Mouse (Mus musculus) yolk sac, embryonic 10.5 days (tissue): ENCODE measurements at regions not wholly inside any gene's neighbourhood (a gene's known extent, or its start where the extent isn't known, plus 50 kb on each side); places are given as distances from the start of the nearest gene placed in this dataset.
A peak's percentile ranks its signal among the peaks of the same experiment; 100 is the strongest.

ENCODE experiments used
- DNase-seq: peaks from one replicate; pipeline ENCODE4 v3.0.0-alpha.2; 2017; ENCODE audit warnings: low spot score

- DNase-seq: peak; percentile 75
Observed at GRCm38 (mm10) chr9:67117639-67118038, 68.4 kb upstream of the Tpm1 start.

- DNase-seq: peak; percentile 84
Observed at GRCm38 (mm10) chr9:67115991-67116390, 66.8 kb upstream of the Tpm1 start.

- DNase-seq: no peak
Observed at GRCm38 (mm10) chr9:67114099-67114498, 64.9 kb upstream of the Tpm1 start.

GRCm38 (mm10) chr9:67111836-67112584 is 62.8 kb upstream of the Tpm1 start:
- DNase-seq: no peak

GRCm38 (mm10) chr9:67107938-67108337 is 58.7 kb upstream of the Tpm1 start:
- DNase-seq: no peak

- no peak for DNase-seq
Observed at GRCm38 (mm10) chr9:67105867-67106266, 56.7 kb upstream of the Tpm1 start.

- DNase-seq: no peak
Observed at GRCm38 (mm10) chr9:67105216-67105615, 56.0 kb upstream of the Tpm1 start.

GRCm38 (mm10) chr9:67104616-67105015 is 55.4 kb upstream of the Tpm1 start:
- no peak for DNase-seq

- no peak for DNase-seq
Observed at GRCm38 (mm10) chr9:67102578-67102977, 53.4 kb upstream of the Tpm1 start.

- DNase-seq: no peak
Observed at GRCm38 (mm10) chr9:67099471-67099870, 50.3 kb upstream of the Tpm1 start.
